Mouse (Mus musculus): Measurements from ENCODE around the gene Amz1.

GRCm38 (mm10) chr5:140781886-140782572 is 58.1 kb downstream of the Amz1 start:
- no peak for TF ChIP-seq GATA1 (IDR thresholded peaks at IDR 0.05; ENCODE audit: low read length)
- no peak for TF ChIP-seq TAL1 (IDR thresholded peaks at IDR 0.05; ENCODE audit: low read length)
